In genomic region chr11:80923286-80923951, GRCm38 (mm10) we compare ENCODE assay signal across 15 mouse cellular contexts.
DNase-seq lines count a peak whose midpoint lies in the region; TF ChIP-seq lines count a peak whose summit lies in the region.
"Had no signal": no experiment of that assay in that cellular context is flagged by ENCODE, and none has a peak within 500 bp of the region (broad histone marks: within the 10 kb centered on the region; RNA-seq: fewer than 3 reads in every experiment).

No protein-coding gene starts in this region.

- no peak overlapping the region for H3K4me3 ChIP-seq in embryonic facial prominence, embryonic 10.5 days
- H3K4me3 ChIP-seq in thymus, adult 2 months (ENCODE audit: control insufficient read depth, insufficient read depth, low read length) = no peak overlapping the region
- H3K4me3 ChIP-seq: hindbrain, embryonic 12.5 days; liver, embryonic 13.5 days had no signal

- no peaks in the 10 kb centered on the region for H3K9me3 ChIP-seq in embryonic facial prominence, embryonic 10.5 days
- H3K9me3 ChIP-seq: hindbrain, embryonic 12.5 days; liver, embryonic 13.5 days had no signal

- H3K4me1 ChIP-seq in embryonic facial prominence, embryonic 10.5 days = no peaks in the 10 kb centered on the region
- no peaks in the 10 kb centered on the region for H3K4me1 ChIP-seq in thymus, adult 2 months (replicated peaks; ENCODE audit: control insufficient read depth, insufficient read depth, low read length)
- H3K4me1 ChIP-seq: liver, embryonic 13.5 days had no signal

- 92% methylated on average over 19 of the region's 19 CpGs for WGBS in embryonic facial prominence, embryonic 10.5 days
- WGBS in thymus, adult 2 months = 91% methylated on average over 19 of the region's 19 CpGs

- no peaks in the 10 kb centered on the region for H3K27me3 ChIP-seq in embryonic facial prominence, embryonic 10.5 days (replicated peaks; ENCODE audit: low read depth, poor library complexity, severe bottlenecking)
- no peaks in the 10 kb centered on the region for H3K27me3 ChIP-seq in thymus, adult 2 months (ENCODE audit: control insufficient read depth, insufficient read depth, low read length)
- H3K27me3 ChIP-seq: hindbrain, embryonic 12.5 days; liver, embryonic 13.5 days had no signal

- no peak for TF ChIP-seq CTCF in thymus, adult 2 months (IDR thresholded peaks at IDR 0.05; ENCODE audit: borderline replicate concordance, control insufficient read depth, extremely low read depth, insufficient read depth, low read length, poor library complexity)

- no peak for TF ChIP-seq POLR2A in thymus, adult 2 months (IDR thresholded peaks at IDR 0.05; ENCODE audit: control insufficient read depth, extremely low read depth, insufficient read depth, low read length, poor library complexity)

- no peaks in the 10 kb centered on the region for H3K36me3 ChIP-seq in embryonic facial prominence, embryonic 10.5 days (replicated peaks)
- no peaks in the 10 kb centered on the region for H3K36me3 ChIP-seq in thymus, adult 2 months (ENCODE audit: control insufficient read depth, insufficient read depth, low read length)
- H3K36me3 ChIP-seq: G1E; hindbrain, embryonic 12.5 days; liver, embryonic 13.5 days had no signal

- DNase-seq in layer of hippocampus, adult 11-12 months (ENCODE audit: low spot score) = peak; percentile 43
- no peak for DNase-seq in layer of hippocampus, postnatal 25 days (ENCODE audit: extremely low spot score in 1 of 2, low spot score in 1 of 2)
- peak; percentile 30 to 39 for DNase-seq in frontal cortex, postnatal 14 days (ENCODE audit: low spot score in 2 of 2)
- peak; percentile 37 to 59 for DNase-seq in left cerebral cortex, adult 9 months (ENCODE audit: low spot score in 2 of 2)
- peak; percentile 30 to 46 for DNase-seq in right cerebral cortex, postnatal 36 days (ENCODE audit: low spot score in 2 of 2)
- no peak for DNase-seq in embryonic facial prominence, embryonic 10.5 days (ENCODE audit: low spot score)
- DNase-seq in thymus, adult 2 months = no peak
- no peak for DNase-seq in thymus, postnatal 36 days
- DNase-seq: cerebellum, adult 18-20 months; gastrocnemius, postnatal 36 days; kidney, adult 11 months; liver, embryonic 13.5 days; lung, postnatal 36 days had no signal

- H3K27ac ChIP-seq in embryonic facial prominence, embryonic 10.5 days (replicated peaks) = no peak overlapping the region
- H3K27ac ChIP-seq in thymus, adult 2 months (ENCODE audit: control insufficient read depth, insufficient read depth, low read length) = no peak overlapping the region
- H3K27ac ChIP-seq: hindbrain, embryonic 12.5 days; liver, embryonic 13.5 days had no signal

Comparison
In these comparisons a context has a peak if more than half of its experiments do, and no peak if none do; other contexts are left out.
1. DNase-seq: peak in layer of hippocampus, adult 11-12 months (single experiment), frontal cortex, postnatal 14 days (2 of 2), left cerebral cortex, adult 9 months (2 of 2) and right cerebral cortex, postnatal 36 days (2 of 2); none in layer of hippocampus, postnatal 25 days (0 of 2), embryonic facial prominence, embryonic 10.5 days (single experiment), thymus, adult 2 months (single experiment) and thymus, postnatal 36 days (0 of 2).